Mouse (Mus musculus): Measurements from ENCODE around the gene Atp2b4. TPM values are rescaled to one million over a fixed set of nuclear protein-coding genes. Genes with fewer than 3 reads are reported as not detected.
A peak's percentile ranks its signal among the peaks of the same experiment; 100 is the strongest.

Atp2b4 gene
- polyA plus RNA-seq, 1 experiment from 2014 or later = 10.3 TPM

GRCm38 (mm10) chr1:133766901-133767529, 33.8 kb downstream of the Atp2b4 start:
- H3K4me1 ChIP-seq (ENCODE audit: control insufficient read depth, insufficient read depth, low read length) = peaks cover 27% of the 10 kb centered on the region
- H3K9me3 ChIP-seq (replicated peaks; ENCODE audit: control insufficient read depth, low read length) = no peaks in the 10 kb centered on the region
- WGBS = 15% methylated on average over 11 of the region's 11 CpGs
- H3K36me3 ChIP-seq (ENCODE audit: control insufficient read depth, insufficient read depth) = no peaks in the 10 kb centered on the region
- 0 out of 2 replicates have a peak overlapping the region, but pooled peaks have one; percentile 11 for H3K9ac ChIP-seq (ENCODE audit: low read length)
- no peaks in the 10 kb centered on the region for H3K27me3 ChIP-seq (ENCODE audit: control insufficient read depth, insufficient read depth, low read length)
- peak overlapping the region; percentile 18; the same call in 1 of the 2 replicates for H3K27ac ChIP-seq (ENCODE audit: low read length)
- ATAC-seq (replicated peaks; ENCODE audit: extremely low read depth, insufficient read depth, low FRiP score) = no peak
- no peak overlapping the region for H3K4me2 ChIP-seq (ENCODE audit: low read depth, low read length)
- H3K4me3 ChIP-seq (ENCODE audit: low read length) = no peak overlapping the region

GRCm38 (mm10) chr1:133765376-133765775, 35.5 kb downstream of the Atp2b4 start:
- no peak for ATAC-seq (replicated peaks; ENCODE audit: extremely low read depth, insufficient read depth, low FRiP score)
- WGBS = 58% methylated on average over 4 of the region's 4 CpGs
- peaks cover 38% of the 10 kb centered on the region for H3K4me1 ChIP-seq (ENCODE audit: control insufficient read depth, insufficient read depth, low read length)
- H3K27ac ChIP-seq (ENCODE audit: low read length) = no peak overlapping the region
- no peaks in the 10 kb centered on the region for H3K9me3 ChIP-seq (replicated peaks; ENCODE audit: control insufficient read depth, low read length)
- no peaks in the 10 kb centered on the region for H3K36me3 ChIP-seq (ENCODE audit: control insufficient read depth, insufficient read depth)
- H3K9ac ChIP-seq (ENCODE audit: low read length) = no peak overlapping the region
- no peaks in the 10 kb centered on the region for H3K27me3 ChIP-seq (ENCODE audit: control insufficient read depth, insufficient read depth, low read length)
- no peak overlapping the region for H3K4me3 ChIP-seq (ENCODE audit: low read length)
- H3K4me2 ChIP-seq (ENCODE audit: low read depth, low read length) = no peak overlapping the region

DNA sequence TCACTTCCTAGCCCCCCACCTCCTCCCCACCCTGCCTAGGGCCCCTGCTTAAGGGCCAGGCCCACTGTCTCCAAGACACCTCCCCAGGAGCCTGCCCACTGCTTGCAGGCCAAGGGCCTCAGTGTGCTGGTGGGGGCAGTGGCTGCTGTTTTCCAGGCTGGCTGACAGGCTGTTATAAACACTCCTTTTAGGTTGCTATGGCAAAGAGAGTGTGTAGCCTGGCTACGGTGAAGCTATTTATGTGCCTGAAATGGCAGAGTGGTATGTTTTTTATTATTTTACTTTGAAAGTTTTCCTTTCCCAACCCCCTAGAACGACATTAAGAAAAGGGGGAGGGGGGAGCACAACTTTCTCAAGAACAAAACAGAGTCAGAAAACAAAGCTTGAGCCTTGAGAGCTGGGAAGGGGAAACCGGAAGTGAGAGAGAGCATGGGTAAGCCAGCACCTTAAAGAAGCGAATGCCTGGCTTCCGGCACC, 37.9 kb downstream of the Atp2b4 start:
- 51% methylated on average over 5 of the region's 5 CpGs for WGBS
- H3K27me3 ChIP-seq (ENCODE audit: control insufficient read depth, insufficient read depth, low read length) = no peaks in the 10 kb centered on the region
- no peaks in the 10 kb centered on the region for H3K9me3 ChIP-seq (replicated peaks; ENCODE audit: control insufficient read depth, low read length)
- H3K4me3 ChIP-seq (ENCODE audit: low read length) = no peak overlapping the region
- H3K9ac ChIP-seq (ENCODE audit: low read length) = no peak overlapping the region
- no peaks in the 10 kb centered on the region for H3K36me3 ChIP-seq (ENCODE audit: control insufficient read depth, insufficient read depth)
- peaks cover 42% of the 10 kb centered on the region for H3K4me1 ChIP-seq (ENCODE audit: control insufficient read depth, insufficient read depth, low read length)
- 0 out of 2 replicates have a peak overlapping the region, but pooled peaks have one; percentile 21 for H3K27ac ChIP-seq (ENCODE audit: low read length)
- H3K4me2 ChIP-seq (ENCODE audit: low read depth, low read length) = no peak overlapping the region
- ATAC-seq (replicated peaks; ENCODE audit: extremely low read depth, insufficient read depth, low FRiP score) = peak; percentile 28; the same call in 1 of the 2 replicates

DNA sequence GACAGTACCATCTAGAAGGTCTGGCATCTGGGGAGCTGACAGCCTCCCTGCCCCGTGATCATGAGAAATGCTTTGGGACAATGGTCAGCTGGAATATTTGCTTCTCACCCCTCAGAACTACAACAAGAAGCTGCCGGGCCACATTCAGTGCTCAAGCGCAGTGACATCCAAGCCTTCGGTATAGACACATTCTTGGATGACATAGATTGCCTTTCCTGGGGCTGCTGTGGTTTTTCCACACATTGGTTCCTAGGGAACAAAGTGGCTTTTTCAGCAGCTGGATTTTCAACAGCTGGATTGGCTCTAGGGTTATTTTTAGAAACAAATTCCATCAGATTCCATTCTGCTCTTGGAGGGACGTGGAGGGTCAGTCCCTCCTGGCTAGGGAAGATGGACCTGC, 39.6 kb downstream of the Atp2b4 start:
- Histone ChIP-seq H3K4me1 (ENCODE audit: control insufficient read depth, insufficient read depth, low read length) (peaks cover 29% of the 10 kb centered on the region), H3K4me2 (ENCODE audit: low read depth, low read length) (no peak overlapping the region), H3K9me3 (replicated peaks; ENCODE audit: control insufficient read depth, low read length) (no peaks in the 10 kb centered on the region), H3K27ac (ENCODE audit: low read length) (no peak overlapping the region), H3K4me3 (ENCODE audit: low read length) (no peak overlapping the region), H3K36me3 (ENCODE audit: control insufficient read depth, insufficient read depth) (no peaks in the 10 kb centered on the region), H3K9ac (ENCODE audit: low read length) (no peak overlapping the region), H3K27me3 (ENCODE audit: control insufficient read depth, insufficient read depth, low read length) (no peaks in the 10 kb centered on the region)
- ATAC-seq (replicated peaks; ENCODE audit: extremely low read depth, insufficient read depth, low FRiP score) = no peak
- WGBS = 39% methylated on average over 5 of the region's 5 CpGs

GRCm38 (mm10) chr1:133754317-133754868, 46.4 kb downstream of the Atp2b4 start:
- H3K4me2 ChIP-seq (ENCODE audit: low read depth, low read length) = no peak overlapping the region

DNA sequence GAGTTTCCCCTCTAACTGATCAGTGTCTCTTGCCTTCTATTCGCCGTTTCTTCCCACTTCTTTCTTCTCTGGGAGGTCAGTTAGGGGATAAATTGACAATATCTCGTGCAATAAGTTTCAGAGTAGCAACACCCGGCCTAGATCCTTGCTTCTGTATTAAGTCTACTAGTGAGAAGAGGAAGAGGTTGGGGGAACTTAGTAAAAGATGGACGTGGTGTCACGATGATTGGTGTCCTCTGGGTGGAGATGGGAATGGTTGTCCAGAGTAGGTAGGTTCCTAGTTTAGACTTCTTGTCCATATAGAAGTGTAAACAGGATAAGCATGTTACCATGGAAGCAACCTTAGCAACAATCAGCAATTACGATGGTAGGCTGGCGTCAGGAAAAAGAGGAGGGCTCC, 47.5 kb downstream of the Atp2b4 start:
- H3K4me2 ChIP-seq (ENCODE audit: low read depth, low read length) = no peak overlapping the region
- 88% methylated on average over 8 of the region's 8 CpGs for WGBS
- H3K9me3 ChIP-seq (replicated peaks; ENCODE audit: control insufficient read depth, low read length) = no peaks in the 10 kb centered on the region
- no peak for ATAC-seq (replicated peaks; ENCODE audit: extremely low read depth, insufficient read depth, low FRiP score)
- H3K27me3 ChIP-seq (ENCODE audit: control insufficient read depth, insufficient read depth, low read length) = no peaks in the 10 kb centered on the region
- no peak overlapping the region for H3K4me3 ChIP-seq (ENCODE audit: low read length)
- no peaks in the 10 kb centered on the region for H3K36me3 ChIP-seq (ENCODE audit: control insufficient read depth, insufficient read depth)
- H3K9ac ChIP-seq (ENCODE audit: low read length) = no peak overlapping the region
- H3K4me1 ChIP-seq (ENCODE audit: control insufficient read depth, insufficient read depth, low read length) = no peaks in the 10 kb centered on the region
- H3K27ac ChIP-seq (ENCODE audit: low read length) = no peak overlapping the region

More at GRCm38 (mm10) chr1:133754317-133754868, 46.4 kb downstream of the Atp2b4 start:
- 59% methylated on average over 4 of the region's 4 CpGs for WGBS
- Histone ChIP-seq H3K9me3 (replicated peaks; ENCODE audit: control insufficient read depth, low read length) (no peaks in the 10 kb centered on the region), H3K27ac (ENCODE audit: low read length) (no peak overlapping the region), H3K9ac (ENCODE audit: low read length) (no peak overlapping the region), H3K4me3 (ENCODE audit: low read length) (no peak overlapping the region), H3K27me3 (ENCODE audit: control insufficient read depth, insufficient read depth, low read length) (no peaks in the 10 kb centered on the region), H3K4me1 (ENCODE audit: control insufficient read depth, insufficient read depth, low read length) (no peaks in the 10 kb centered on the region), H3K36me3 (ENCODE audit: control insufficient read depth, insufficient read depth) (no peaks in the 10 kb centered on the region)
- no peak for ATAC-seq (replicated peaks; ENCODE audit: extremely low read depth, insufficient read depth, low FRiP score)

DNA sequence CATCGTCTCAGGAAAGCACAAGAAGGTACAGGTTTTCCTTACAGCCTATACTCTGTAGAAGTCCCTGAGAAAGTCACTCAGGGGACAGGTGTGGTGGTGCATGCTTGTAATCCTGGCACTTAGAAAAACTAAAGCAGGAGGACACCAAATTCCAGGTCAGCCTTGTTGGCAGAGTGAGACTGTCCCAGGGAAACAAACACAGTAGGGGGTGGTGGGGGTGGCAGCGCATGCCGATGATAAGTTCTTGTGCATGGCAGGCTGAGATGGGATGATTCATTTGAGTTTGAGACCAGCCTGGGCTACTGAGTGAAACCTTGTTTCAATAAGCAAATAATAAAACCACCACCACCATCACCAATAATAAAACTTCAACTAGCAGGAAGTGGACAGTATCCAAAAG, 49.2 kb downstream of the Atp2b4 start:
- 81% methylated on average over 3 of the region's 3 CpGs for WGBS
- ATAC-seq (replicated peaks; ENCODE audit: extremely low read depth, insufficient read depth, low FRiP score) = no peak
- H3K4me2 ChIP-seq (ENCODE audit: low read depth, low read length) = no peak overlapping the region

DNA sequence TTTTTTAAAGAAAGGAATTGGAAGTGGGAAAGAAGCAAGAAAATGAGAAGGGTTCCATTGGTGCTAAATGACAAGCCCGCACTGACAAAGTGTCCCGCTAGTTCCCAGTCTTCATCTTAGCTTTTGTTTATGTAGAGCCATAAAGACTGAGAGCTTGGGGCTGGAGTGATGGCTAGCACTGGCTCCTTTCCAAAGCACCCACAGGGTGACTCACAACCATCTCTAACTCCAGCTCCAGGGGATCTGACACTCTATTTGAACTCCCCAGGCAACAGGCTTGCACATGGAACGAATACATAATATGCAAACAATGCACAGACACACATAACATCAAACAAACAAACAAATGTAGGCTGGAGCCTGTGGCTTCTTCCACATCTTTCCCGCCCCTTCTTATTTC, 50.9 kb downstream of the Atp2b4 start:
- no peak overlapping the region for H3K4me2 ChIP-seq (ENCODE audit: low read depth, low read length)
- H3K27me3 ChIP-seq (ENCODE audit: control insufficient read depth, insufficient read depth, low read length) = no peaks in the 10 kb centered on the region
- H3K36me3 ChIP-seq (ENCODE audit: control insufficient read depth, insufficient read depth) = no peaks in the 10 kb centered on the region
- H3K4me1 ChIP-seq (ENCODE audit: control insufficient read depth, insufficient read depth, low read length) = peaks cover 8% of the 10 kb centered on the region
- 78% methylated on average over 4 of the region's 4 CpGs for WGBS
- H3K27ac ChIP-seq (ENCODE audit: low read length) = no peak overlapping the region
- no peak overlapping the region for H3K4me3 ChIP-seq (ENCODE audit: low read length)
- no peak for ATAC-seq (replicated peaks; ENCODE audit: extremely low read depth, insufficient read depth, low FRiP score)
- H3K9me3 ChIP-seq (replicated peaks; ENCODE audit: control insufficient read depth, low read length) = no peaks in the 10 kb centered on the region
- H3K9ac ChIP-seq (ENCODE audit: low read length) = no peak overlapping the region

More for the DNA sequence above, 49.2 kb downstream of the Atp2b4 start:
- Histone ChIP-seq H3K9ac (ENCODE audit: low read length) (no peak overlapping the region), H3K4me1 (ENCODE audit: control insufficient read depth, insufficient read depth, low read length) (no peaks in the 10 kb centered on the region), H3K4me3 (ENCODE audit: low read length) (no peak overlapping the region), H3K27me3 (ENCODE audit: control insufficient read depth, insufficient read depth, low read length) (no peaks in the 10 kb centered on the region), H3K9me3 (replicated peaks; ENCODE audit: control insufficient read depth, low read length) (no peaks in the 10 kb centered on the region), H3K36me3 (ENCODE audit: control insufficient read depth, insufficient read depth) (no peaks in the 10 kb centered on the region), H3K27ac (ENCODE audit: low read length) (no peak overlapping the region)

GRCm38 (mm10) chr1:133745078-133745495, 55.8 kb downstream of the Atp2b4 start:
- Histone ChIP-seq H3K9ac (ENCODE audit: low read length) (peak overlapping the region; percentile 23), H3K4me3 (ENCODE audit: low read length) (no peak overlapping the region), H3K36me3 (ENCODE audit: control insufficient read depth, insufficient read depth) (no peaks in the 10 kb centered on the region), H3K27ac (ENCODE audit: low read length) (peak overlapping the region; percentile 56), H3K27me3 (ENCODE audit: control insufficient read depth, insufficient read depth, low read length) (no peaks in the 10 kb centered on the region), H3K4me2 (ENCODE audit: low read depth, low read length) (no peak overlapping the region), H3K4me1 (ENCODE audit: control insufficient read depth, insufficient read depth, low read length) (peaks cover 16% of the 10 kb centered on the region), H3K9me3 (replicated peaks; ENCODE audit: control insufficient read depth, low read length) (no peaks in the 10 kb centered on the region)
- WGBS = 22% methylated on average over 9 of the region's 9 CpGs
- ATAC-seq (replicated peaks; ENCODE audit: extremely low read depth, insufficient read depth, low FRiP score) = peak; percentile 50; the same call in 1 of the 2 replicates

Measured in heart, embryonic 16.5 days (tissue).